Mouse (Mus musculus) midbrain, embryonic 15.5 days (tissue): Measurements from ENCODE around the gene Olfml2b. TPM values are rescaled to one million over a fixed set of nuclear protein-coding genes. Genes with fewer than 3 reads are reported as not detected.
A peak's percentile ranks its signal among the peaks of the same experiment; 100 is the strongest.

Experiments
- ATAC-seq: fragments of 200-750 bp; cut with Nextera tagmentation; replicated peaks from 2 replicates; pipeline ENCODE4 v1.8.0; 2017; ENCODE audit warnings: moderate TSS enrichment
- H3K27ac ChIP-seq: fragments of 300-500 bp; sonication (generic); 2 replicates; pipeline ENCODE4 v1.5.1; 2015; ENCODE audit warnings: mild to moderate bottlenecking, inconsistent platforms
- H3K27me3 ChIP-seq: fragments of 300-500 bp; sonication (generic); replicated peaks from 2 replicates; pipeline ENCODE4 v1.6.1; 2015; ENCODE audit warnings: inconsistent platforms
- H3K36me3 ChIP-seq: fragments of 300-500 bp; sonication (generic); replicated peaks from 2 replicates; pipeline ENCODE4 v1.6.1; 2015; ENCODE audit warnings: inconsistent platforms
- H3K4me1 ChIP-seq: fragments of 300-500 bp; sonication (generic); 2 replicates; pipeline ENCODE4 v1.6.1; 2015; ENCODE audit warnings: inconsistent platforms
- H3K4me2 ChIP-seq: fragments of 300-500 bp; sonication (generic); 2 replicates; pipeline ENCODE4 v1.6.1; 2015; ENCODE audit warnings: inconsistent platforms, mild to moderate bottlenecking, moderate library complexity
- H3K4me3 ChIP-seq: fragments of 300-500 bp; sonication (generic); 2 replicates; pipeline ENCODE4 v1.5.1; 2015; ENCODE audit warnings: mild to moderate bottlenecking, inconsistent platforms
- H3K9ac ChIP-seq: fragments of 300-500 bp; sonication (generic); 2 replicates; pipeline ENCODE4 v1.6.1; 2015; ENCODE audit warnings: mild to moderate bottlenecking, inconsistent platforms
- H3K9me3 ChIP-seq: fragments of 300-500 bp; sonication (generic); 2 replicates; pipeline ENCODE4 v1.6.1; 2016; ENCODE audit warnings: inconsistent platforms
- WGBS: fragments of 180-500 bp; shearing (Covaris S2); methylation state at CpG from one replicate; pipeline ENCODE4 v1.1.7; 2015; ENCODE audit warnings: mixed read lengths; 5-methylcytosine and 5-hydroxymethylcytosine counted together
- polyA plus RNA-seq: library from polyadenylated mRNA; unstranded; fragments of >200 nt; fragmentation: Nextera tagmentation; extraction: Ambion mirVana; gene quantifications from 2 replicates; pipeline ENCODE4 v1.2.1, GENCODE M21; 2015

Gene Olfml2b
- polyA plus RNA-seq, 1 experiment from 2014 or later, result 4.8 TPM

GRCm38 (mm10) chr1:170619686-170620374 lies 24.5 kb upstream of the Olfml2b start:
- no peak overlapping the region for H3K4me3 ChIP-seq
- no peak for ATAC-seq
- H3K9me3 ChIP-seq, result no peaks in the 10 kb centered on the region
- H3K36me3 ChIP-seq, result no peaks in the 10 kb centered on the region
- no peak overlapping the region for H3K9ac ChIP-seq
- H3K27me3 ChIP-seq, result no peaks in the 10 kb centered on the region
- no peak overlapping the region for H3K4me2 ChIP-seq
- H3K27ac ChIP-seq, result no peak overlapping the region
- WGBS, result 87% methylated on average over 2 of the region's 2 CpGs
- no peaks in the 10 kb centered on the region for H3K4me1 ChIP-seq

GRCm38 (mm10) chr1:170622934-170623333 lies 21.4 kb upstream of the Olfml2b start:
- Histone ChIP-seq H3K27me3 (no peaks in the 10 kb centered on the region), H3K4me3 (no peak overlapping the region), H3K4me2 (no peak overlapping the region), H3K27ac (no peak overlapping the region), H3K4me1 (no peaks in the 10 kb centered on the region), H3K9me3 (no peaks in the 10 kb centered on the region), H3K9ac (no peak overlapping the region), H3K36me3 (no peaks in the 10 kb centered on the region)
- 89% methylated on average over 5 of the region's 5 CpGs for WGBS
- ATAC-seq, result no peak

- Histone ChIP-seq H3K9ac (no peak overlapping the region), H3K4me3 (no peak overlapping the region), H3K36me3 (no peaks in the 10 kb centered on the region), H3K27ac (no peak overlapping the region), H3K4me1 (no peaks in the 10 kb centered on the region), H3K4me2 (no peak overlapping the region), H3K9me3 (no peaks in the 10 kb centered on the region), H3K27me3 (no peaks in the 10 kb centered on the region)
- no peak for ATAC-seq
- 94% methylated on average over 1 of the region's 1 CpGs for WGBS
Observed at GRCm38 (mm10) chr1:170623432-170623831, 20.9 kb upstream of the Olfml2b start.

GRCm38 (mm10) chr1:170630489-170630888 lies 13.8 kb upstream of the Olfml2b start:
- H3K4me1 ChIP-seq, result no peaks in the 10 kb centered on the region
- no peak for ATAC-seq
- H3K27me3 ChIP-seq, result no peaks in the 10 kb centered on the region
- WGBS, result 83% methylated on average over 4 of the region's 4 CpGs
- no peak overlapping the region for H3K9ac ChIP-seq
- no peaks in the 10 kb centered on the region for H3K36me3 ChIP-seq
- H3K4me2 ChIP-seq, result no peak overlapping the region
- H3K27ac ChIP-seq, result no peak overlapping the region
- H3K9me3 ChIP-seq, result no peaks in the 10 kb centered on the region
- no peak overlapping the region for H3K4me3 ChIP-seq

- no peak overlapping the region for H3K9ac ChIP-seq
- no peak for ATAC-seq
- no peak overlapping the region for H3K4me2 ChIP-seq
- H3K27me3 ChIP-seq, result no peaks in the 10 kb centered on the region
- no peaks in the 10 kb centered on the region for H3K36me3 ChIP-seq
- H3K9me3 ChIP-seq, result no peaks in the 10 kb centered on the region
- 92% methylated on average over 5 of the region's 5 CpGs for WGBS
- no peak overlapping the region for H3K4me3 ChIP-seq
- no peak overlapping the region for H3K27ac ChIP-seq
- H3K4me1 ChIP-seq, result no peaks in the 10 kb centered on the region
Observed at GRCm38 (mm10) chr1:170631571-170631970, 12.8 kb upstream of the Olfml2b start.

- ATAC-seq, result peak; percentile 62; the same call in 1 of the 2 replicates
- Histone ChIP-seq H3K27me3 (no peaks in the 10 kb centered on the region), H3K9ac (no peak overlapping the region), H3K36me3 (no peaks in the 10 kb centered on the region), H3K4me2 (no peak overlapping the region), H3K9me3 (no peaks in the 10 kb centered on the region), H3K27ac (no peak overlapping the region), H3K4me1 (no peaks in the 10 kb centered on the region), H3K4me3 (no peak overlapping the region)
- WGBS, result 12% methylated on average over 3 of the region's 3 CpGs
Observed at GRCm38 (mm10) chr1:170632385-170632784, 11.9 kb upstream of the Olfml2b start.

- Histone ChIP-seq H3K4me3 (no peak overlapping the region), H3K27me3 (no peaks in the 10 kb centered on the region), H3K36me3 (no peaks in the 10 kb centered on the region), H3K9me3 (no peaks in the 10 kb centered on the region), H3K27ac (no peak overlapping the region), H3K4me2 (no peak overlapping the region), H3K4me1 (no peaks in the 10 kb centered on the region), H3K9ac (no peak overlapping the region)
- ATAC-seq, result no peak
- WGBS, result 75% methylated on average over 4 of the region's 4 CpGs
Observed at GRCm38 (mm10) chr1:170632856-170633255, 11.5 kb upstream of the Olfml2b start.

GRCm38 (mm10) chr1:170638941-170639340 lies 5.4 kb upstream of the Olfml2b start:
- Histone ChIP-seq H3K4me3 (no peak overlapping the region), H3K4me2 (no peak overlapping the region), H3K9ac (no peak overlapping the region), H3K27me3 (no peaks in the 10 kb centered on the region), H3K9me3 (no peaks in the 10 kb centered on the region), H3K4me1 (no peaks in the 10 kb centered on the region), H3K36me3 (no peaks in the 10 kb centered on the region), H3K27ac (no peak overlapping the region)
- ATAC-seq, result no peak
- 92% methylated on average over 7 of the region's 7 CpGs for WGBS

- 65% methylated on average over 15 of the region's 15 CpGs for WGBS
- Histone ChIP-seq H3K36me3 (no peaks in the 10 kb centered on the region), H3K9ac (peak overlapping the region; percentile 10; the same call in 1 of the 2 replicates), H3K27ac (no peak overlapping the region), H3K4me1 (peaks cover 11% of the 10 kb centered on the region; the same call in 1 of the 2 replicates), H3K4me3 (no peak overlapping the region), H3K9me3 (no peaks in the 10 kb centered on the region), H3K4me2 (peak overlapping the region; percentile 18; the same call in 1 of the 2 replicates), H3K27me3 (no peaks in the 10 kb centered on the region)
- ATAC-seq, result no peak
Observed at GRCm38 (mm10) chr1:170645896-170646605, 1.7 kb downstream of the Olfml2b start.

GRCm38 (mm10) chr1:170646606-170647287 lies 2.4 kb downstream of the Olfml2b start:
- Histone ChIP-seq H3K27me3 (no peaks in the 10 kb centered on the region), H3K36me3 (no peaks in the 10 kb centered on the region), H3K4me1 (peaks cover 11% of the 10 kb centered on the region; the same call in 1 of the 2 replicates), H3K27ac (no peak overlapping the region), H3K4me3 (no peak overlapping the region), H3K9ac (no peak overlapping the region), H3K4me2 (no peak overlapping the region), H3K9me3 (no peaks in the 10 kb centered on the region)
- WGBS, result 80% methylated on average over 9 of the region's 9 CpGs
- ATAC-seq, result no peak

- 83% methylated on average over 7 of the region's 7 CpGs for WGBS
- H3K4me3 ChIP-seq, result no peak overlapping the region
- no peak overlapping the region for H3K9ac ChIP-seq
- peaks cover 11% of the 10 kb centered on the region; the same call in 1 of the 2 replicates for H3K4me1 ChIP-seq
- no peaks in the 10 kb centered on the region for H3K36me3 ChIP-seq
- H3K9me3 ChIP-seq, result no peaks in the 10 kb centered on the region
- ATAC-seq, result no peak
- no peak overlapping the region for H3K4me2 ChIP-seq
- no peak overlapping the region for H3K27ac ChIP-seq
- no peaks in the 10 kb centered on the region for H3K27me3 ChIP-seq
Observed at GRCm38 (mm10) chr1:170647381-170647780, 3.0 kb downstream of the Olfml2b start.

GRCm38 (mm10) chr1:170647971-170648514 lies 3.7 kb downstream of the Olfml2b start:
- 81% methylated on average over 6 of the region's 6 CpGs for WGBS
- H3K4me2 ChIP-seq, result no peak overlapping the region
- no peak overlapping the region for H3K4me3 ChIP-seq
- peaks cover 11% of the 10 kb centered on the region; the same call in 1 of the 2 replicates for H3K4me1 ChIP-seq
- H3K27me3 ChIP-seq, result no peaks in the 10 kb centered on the region
- H3K36me3 ChIP-seq, result no peaks in the 10 kb centered on the region
- no peak for ATAC-seq
- H3K27ac ChIP-seq, result no peak overlapping the region
- H3K9ac ChIP-seq, result no peak overlapping the region
- no peaks in the 10 kb centered on the region for H3K9me3 ChIP-seq
